Mouse (Mus musculus): Measurements from ENCODE around the gene Tmem98.

Gene Tmem98

DNA sequence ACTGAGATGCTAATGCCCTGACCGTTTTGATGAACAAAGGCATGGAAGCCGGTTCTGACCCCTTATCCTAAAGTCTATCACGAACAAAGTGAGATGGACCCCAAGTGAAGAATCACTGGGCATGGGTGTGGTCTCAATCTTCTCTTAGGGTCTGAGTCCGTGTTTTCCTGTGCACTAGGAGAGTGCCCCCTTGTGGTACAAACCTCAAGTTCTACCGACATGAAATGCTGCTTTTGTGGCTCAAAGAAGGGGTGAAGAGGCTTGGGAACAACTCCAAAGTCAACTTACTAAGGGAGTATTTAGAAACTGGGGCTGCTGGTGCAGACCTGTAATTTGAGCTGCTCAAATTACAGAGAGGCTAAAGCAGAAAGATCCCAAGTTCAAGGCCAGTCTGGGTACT, 41.9 kb downstream of the Tmem98 start:
- no peak for DNase-seq (ENCODE audit: extremely low spot score, low read depth, low spot score)

DNA sequence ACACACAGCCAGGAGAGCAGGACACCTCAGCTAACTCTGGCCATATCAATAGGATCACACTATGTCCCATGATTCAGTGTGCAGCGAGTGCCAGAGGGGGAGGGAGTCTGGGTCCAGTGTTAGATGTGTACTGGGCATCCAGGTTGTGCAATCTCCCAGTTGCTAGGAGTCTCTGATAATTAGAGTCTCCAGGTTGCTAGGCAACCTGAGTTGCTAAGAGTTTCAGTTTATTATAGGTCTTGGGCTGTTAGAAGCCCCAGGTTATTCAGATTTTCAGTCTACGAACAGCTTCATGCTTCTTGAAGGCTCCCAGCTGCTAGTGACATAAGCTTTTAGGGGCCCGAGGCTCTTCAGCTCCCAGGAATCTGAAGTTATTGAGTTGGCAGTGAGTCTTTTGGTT, 43.0 kb downstream of the Tmem98 start:
- DNase-seq (ENCODE audit: extremely low spot score, low read depth, low spot score), result no peak

DNA sequence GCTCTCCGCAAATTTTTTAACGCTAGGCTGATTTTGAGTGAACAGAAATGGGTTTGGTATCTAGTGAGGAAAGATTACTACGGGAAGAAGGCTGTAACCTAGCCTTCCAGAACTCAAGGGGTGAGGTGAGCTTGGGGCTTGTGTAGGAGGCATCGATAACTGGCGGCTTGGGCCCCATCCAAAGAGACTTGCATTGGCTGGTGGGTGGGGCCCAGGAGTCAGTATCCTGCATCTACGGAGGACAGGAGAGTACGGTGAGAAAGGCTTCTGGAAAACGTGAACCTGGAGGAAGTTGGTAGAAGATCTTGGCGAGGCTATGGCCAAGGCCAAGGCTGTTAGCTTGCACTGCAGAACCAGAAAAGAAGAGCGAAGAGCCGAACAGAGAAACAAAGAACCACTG, 44.5 kb downstream of the Tmem98 start:
- DNase-seq (ENCODE audit: extremely low spot score, low read depth, low spot score), result no peak

DNA sequence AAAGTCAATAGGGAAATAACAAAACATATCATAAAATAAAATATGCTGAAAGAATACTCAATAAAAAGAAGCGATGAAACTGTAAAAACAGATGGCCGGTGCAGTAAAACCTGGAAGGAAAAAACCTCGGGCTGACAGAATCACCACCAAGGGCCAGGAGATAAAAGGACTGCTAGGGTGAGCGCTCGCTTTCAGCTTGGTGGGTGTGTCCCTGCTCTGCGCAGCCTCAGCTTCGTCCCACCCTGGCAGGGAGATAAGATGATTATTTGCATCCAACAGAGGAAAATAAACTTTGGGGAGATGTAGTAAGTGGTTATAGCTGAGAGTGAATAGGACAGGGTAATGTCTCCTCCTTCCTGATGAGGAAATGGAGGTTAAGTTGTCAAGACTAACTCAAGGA, 44.9 kb downstream of the Tmem98 start:
- DNase-seq (ENCODE audit: extremely low spot score, low read depth, low spot score), result no peak

DNA sequence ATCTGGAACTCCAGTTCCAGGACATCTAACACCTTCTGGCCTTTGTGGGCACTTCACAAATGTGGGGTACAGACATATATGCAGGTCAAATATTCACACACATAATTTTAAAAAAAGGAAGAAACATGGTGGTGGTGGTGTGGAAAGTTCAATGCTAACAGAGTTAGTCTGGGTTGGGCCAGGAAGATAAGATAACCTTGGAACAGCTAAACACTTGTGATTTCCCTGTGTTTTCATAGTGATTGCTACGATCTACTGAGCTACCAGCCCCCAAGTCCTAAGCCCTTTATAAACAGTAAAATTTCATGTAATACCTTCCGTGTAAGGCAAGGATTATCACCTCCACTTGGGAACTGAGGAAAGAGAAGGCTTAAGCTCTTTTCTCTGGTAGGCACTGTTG, 46.9 kb downstream of the Tmem98 start:
- DNase-seq (ENCODE audit: extremely low spot score, low read depth, low spot score), result no peak

DNA sequence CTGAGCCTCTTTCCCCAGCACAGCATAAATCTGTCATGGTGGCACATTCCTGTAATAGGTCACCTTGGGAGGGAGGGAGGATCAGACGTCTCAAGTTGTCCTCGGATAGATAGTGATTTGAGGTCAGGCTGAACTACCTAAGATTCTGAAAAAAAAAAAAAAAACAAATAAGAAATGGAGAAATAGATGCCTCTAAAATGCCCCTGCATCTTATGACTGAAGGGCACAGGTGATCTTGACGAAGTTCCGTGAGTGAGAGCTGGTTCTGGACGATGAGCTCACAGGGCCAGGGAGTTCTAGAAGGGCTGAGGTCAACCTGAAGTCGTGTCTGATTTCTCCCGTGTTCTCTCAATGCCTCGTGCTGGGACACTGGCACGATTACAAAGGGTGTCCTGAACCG, 48.1 kb downstream of the Tmem98 start, which contains the start of gene Spaca3:
Gene Spaca3, plus strand, starts transcription at position 301 of the 400 bp plus-strand sequence.
- no peak for DNase-seq (ENCODE audit: extremely low spot score, low read depth, low spot score)

DNA sequence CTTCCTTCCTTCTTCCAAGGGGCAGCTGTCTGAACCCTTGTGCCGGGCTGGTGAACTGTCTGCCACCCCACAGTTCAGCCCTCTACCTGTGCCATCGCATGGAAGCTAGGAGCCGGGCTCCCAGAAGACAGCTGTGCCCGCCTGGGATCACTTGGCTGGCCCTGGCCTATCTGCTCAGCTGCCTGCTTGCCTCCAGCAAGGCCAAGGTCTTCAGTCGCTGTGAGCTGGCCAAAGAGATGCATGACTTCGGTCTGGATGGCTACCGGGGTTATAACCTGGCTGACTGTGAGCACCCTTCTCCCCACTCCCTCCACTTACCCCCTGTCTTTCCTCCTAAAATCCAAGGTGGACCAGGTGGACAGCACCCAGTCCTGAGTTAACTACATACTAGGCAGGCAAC, 53.0 kb downstream of the Tmem98 start:
- no peak for DNase-seq (ENCODE audit: extremely low spot score, low read depth, low spot score)

DNA sequence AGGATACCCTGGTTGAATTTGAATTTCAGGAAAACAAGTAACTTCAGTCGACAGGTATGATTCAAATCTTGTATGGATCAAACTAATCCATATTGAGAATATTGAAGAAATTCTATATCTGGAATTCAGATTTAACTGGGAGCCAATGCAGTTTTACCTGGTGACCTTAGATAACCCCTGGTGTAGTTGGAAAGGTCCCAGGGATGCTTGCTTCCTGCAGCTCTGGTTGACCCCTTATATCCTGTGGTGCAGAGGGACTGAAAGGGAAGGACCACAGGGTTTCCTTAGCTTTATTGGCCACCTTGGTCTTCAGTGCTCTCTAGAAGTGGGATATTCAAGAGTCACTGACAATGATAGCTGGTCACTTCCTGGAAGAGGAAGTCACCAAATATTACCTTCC, 58.1 kb downstream of the Tmem98 start:
- no peak for DNase-seq (ENCODE audit: extremely low spot score, low read depth, low spot score)
